Mouse (Mus musculus) lung, embryonic 16.5 days (tissue): Measurements from ENCODE around the gene Pdss1. TPM values are rescaled to one million over a fixed set of nuclear protein-coding genes. Genes with fewer than 3 reads are reported as not detected.

Experiments used
- ATAC-seq: fragments of 200-750 bp; cut with Nextera tagmentation; 2 replicates; pipeline ENCODE4 v1.8.0; 2017; ENCODE audit warnings: low read depth, mild to moderate bottlenecking, moderate library complexity
- H3K27ac ChIP-seq: fragments of 300-500 bp; sonication (generic); 2 replicates; pipeline ENCODE4 v1.5.1; 2014; ENCODE audit warnings: mild to moderate bottlenecking, control low read depth, low read length
- H3K27me3 ChIP-seq: fragments of 300-500 bp; sonication (generic); 2 replicates; pipeline ENCODE4 v1.6.1; 2014; ENCODE audit warnings: low read depth, low read length, mixed read lengths; ENCODE audit not compliant: control insufficient read depth, insufficient read depth
- H3K36me3 ChIP-seq: fragments of 300-500 bp; sonication (generic); 2 replicates; pipeline ENCODE4 v1.6.1; 2014; ENCODE audit warnings: low read length; ENCODE audit not compliant: control insufficient read depth, insufficient read depth
- H3K4me1 ChIP-seq: fragments of 300-500 bp; sonication (generic); replicated peaks from 2 replicates; pipeline ENCODE4 v1.6.1; 2014; ENCODE audit warnings: low read length, mixed read lengths; ENCODE audit not compliant: control insufficient read depth, insufficient read depth
- H3K4me2 ChIP-seq: fragments of 300-500 bp; sonication (generic); 2 replicates; pipeline ENCODE4 v1.6.1; 2014; ENCODE audit warnings: low read depth, low read length, control low read depth
- H3K4me3 ChIP-seq: fragments of 300-500 bp; sonication (generic); 2 replicates; pipeline ENCODE4 v1.5.1; 2014; ENCODE audit warnings: mild to moderate bottlenecking, low read length, control low read depth
- H3K9ac ChIP-seq: fragments of 300-500 bp; sonication (generic); 2 replicates; pipeline ENCODE4 v1.6.1; 2014; ENCODE audit warnings: low read length, control low read depth
- H3K9me3 ChIP-seq: fragments of 300-500 bp; sonication (generic); 2 replicates; pipeline ENCODE4 v1.6.1; 2016; ENCODE audit warnings: low read length; ENCODE audit not compliant: control insufficient read depth
- WGBS: fragments of 180-500 bp; shearing (Covaris S2); extraction: QIAGEN DNeasy Blood & Tissue Kit; methylation state at CpG from one replicate; pipeline ENCODE4 v1.1.7; 2014; 5-methylcytosine and 5-hydroxymethylcytosine counted together
- polyA plus RNA-seq: library from polyadenylated mRNA; unstranded; fragments of >200 nt; fragmentation: Nextera tagmentation; extraction: Ambion mirVana; gene quantifications from 2 replicates; pipeline ENCODE4 v1.2.1, GENCODE M21; 2015

Gene Pdss1
- polyA plus RNA-seq, 1 experiment from 2014 or later: 19.4 TPM

DNA sequence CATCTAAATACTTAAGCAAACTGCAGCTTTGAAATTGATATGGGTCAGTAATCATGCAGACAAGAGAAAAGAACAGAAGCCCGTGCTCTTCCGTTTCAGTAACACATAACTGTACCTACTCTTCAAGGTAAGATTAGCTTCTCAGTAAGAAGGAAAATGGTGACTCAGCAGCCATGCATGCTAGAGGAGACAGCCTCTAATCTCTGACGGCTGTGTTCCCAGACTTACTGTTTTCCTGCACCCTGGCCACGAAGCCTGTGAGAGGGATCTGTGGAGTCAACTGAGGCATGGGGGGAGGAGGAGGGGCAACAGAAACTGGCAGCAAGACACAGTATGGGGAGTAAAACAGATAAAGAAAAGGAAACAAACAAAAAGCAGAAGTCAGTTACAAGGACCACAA is 54.6 kb downstream of the Pdss1 start:
- Histone ChIP-seq H3K4me3 (no peak overlapping the region), H3K27ac (no peak overlapping the region), H3K9me3 (no peaks in the 10 kb centered on the region), H3K27me3 (no peaks in the 10 kb centered on the region), H3K9ac (no peak overlapping the region), H3K4me2 (no peak overlapping the region), H3K36me3 (no peaks in the 10 kb centered on the region), H3K4me1 (no peaks in the 10 kb centered on the region)
- 46% methylated on average over 4 of the region's 4 CpGs for WGBS
- ATAC-seq: no peak

DNA sequence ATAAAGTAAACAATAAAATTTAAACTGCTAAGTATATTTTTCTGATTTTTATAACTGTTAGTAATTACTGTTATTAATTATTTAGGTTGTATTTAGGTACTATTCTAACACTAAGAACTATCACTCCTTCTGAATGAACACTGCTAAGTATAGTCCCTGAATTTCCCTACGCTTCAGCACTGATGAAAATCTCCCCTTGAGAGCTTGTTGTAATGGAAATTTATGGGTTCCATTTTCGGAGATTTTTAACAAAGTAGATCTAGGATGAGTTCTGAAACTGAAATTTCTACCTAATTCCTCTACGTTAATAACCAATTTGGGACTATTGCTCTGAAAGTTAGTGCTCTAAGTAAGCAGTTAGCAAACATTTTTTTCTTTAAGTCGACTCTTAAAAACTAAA is 59.0 kb downstream of the Pdss1 start:
- no peak for ATAC-seq
- H3K4me3 ChIP-seq: no peak overlapping the region
- no peaks in the 10 kb centered on the region for H3K9me3 ChIP-seq
- 85% methylated on average over 4 of the region's 4 CpGs for WGBS
- H3K9ac ChIP-seq: no peak overlapping the region
- H3K27me3 ChIP-seq: no peaks in the 10 kb centered on the region
- H3K36me3 ChIP-seq: 0 out of 2 replicates have a peak, but pooled peaks cover 2% of the 10 kb centered on the region
- H3K4me2 ChIP-seq: no peak overlapping the region
- H3K27ac ChIP-seq: no peak overlapping the region
- H3K4me1 ChIP-seq: no peaks in the 10 kb centered on the region

DNA sequence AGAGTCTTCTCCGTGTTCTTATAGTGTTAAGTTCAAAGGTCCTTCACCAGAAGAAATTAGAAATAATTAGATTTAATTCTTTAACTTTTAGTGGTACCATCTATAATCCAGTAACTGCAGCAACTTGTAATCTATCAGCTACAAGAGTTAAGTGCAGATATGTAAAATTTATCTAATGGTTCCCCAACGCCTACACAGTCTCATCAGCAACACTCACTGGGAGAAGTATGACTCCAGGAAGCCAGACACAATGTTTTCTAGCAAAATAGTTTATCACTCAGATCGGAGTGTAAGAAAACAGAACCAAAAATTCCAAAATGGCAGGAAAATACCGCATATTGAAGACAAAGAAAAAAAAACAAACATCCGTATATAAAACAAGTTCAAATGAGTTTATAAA is 60.6 kb downstream of the Pdss1 start:
- 0 out of 2 replicates have a peak, but pooled peaks cover 2% of the 10 kb centered on the region for H3K36me3 ChIP-seq
- no peak overlapping the region for H3K9ac ChIP-seq
- no peak overlapping the region for H3K27ac ChIP-seq
- no peak overlapping the region for H3K4me3 ChIP-seq
- no peaks in the 10 kb centered on the region for H3K27me3 ChIP-seq
- no peaks in the 10 kb centered on the region for H3K4me1 ChIP-seq
- WGBS: 79% methylated on average over 5 of the region's 5 CpGs
- no peak overlapping the region for H3K4me2 ChIP-seq
- no peaks in the 10 kb centered on the region for H3K9me3 ChIP-seq
- no peak for ATAC-seq

DNA sequence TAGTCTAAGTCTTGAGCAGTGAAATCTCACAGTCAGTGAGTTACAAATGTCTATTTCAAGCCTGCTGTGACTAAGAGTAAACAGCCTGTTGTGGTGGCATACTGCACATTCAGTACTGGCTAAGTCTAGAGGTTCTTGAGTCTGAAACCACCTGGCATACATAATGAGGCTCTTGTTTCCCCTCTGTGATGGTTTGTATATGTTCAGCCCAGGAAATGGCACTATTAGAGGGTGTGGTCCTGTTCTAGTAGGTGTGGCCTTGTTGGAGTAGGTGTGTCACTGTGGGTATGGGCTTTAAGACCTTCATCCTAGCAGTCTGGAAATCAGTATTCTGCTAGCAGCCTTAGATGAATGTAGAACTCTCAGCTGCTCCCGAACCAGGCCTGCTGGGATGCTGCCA is 62.1 kb downstream of the Pdss1 start:
- peaks cover 4% of the 10 kb centered on the region; the same call in 1 of the 2 replicates for H3K36me3 ChIP-seq
- H3K9me3 ChIP-seq: no peaks in the 10 kb centered on the region
- H3K27ac ChIP-seq: no peak overlapping the region
- no peak overlapping the region for H3K4me2 ChIP-seq
- H3K9ac ChIP-seq: no peak overlapping the region
- H3K4me3 ChIP-seq: no peak overlapping the region
- no peaks in the 10 kb centered on the region for H3K27me3 ChIP-seq
- 79% methylated on average over 1 of the region's 1 CpGs for WGBS
- no peaks in the 10 kb centered on the region for H3K4me1 ChIP-seq
- ATAC-seq: no peak

DNA sequence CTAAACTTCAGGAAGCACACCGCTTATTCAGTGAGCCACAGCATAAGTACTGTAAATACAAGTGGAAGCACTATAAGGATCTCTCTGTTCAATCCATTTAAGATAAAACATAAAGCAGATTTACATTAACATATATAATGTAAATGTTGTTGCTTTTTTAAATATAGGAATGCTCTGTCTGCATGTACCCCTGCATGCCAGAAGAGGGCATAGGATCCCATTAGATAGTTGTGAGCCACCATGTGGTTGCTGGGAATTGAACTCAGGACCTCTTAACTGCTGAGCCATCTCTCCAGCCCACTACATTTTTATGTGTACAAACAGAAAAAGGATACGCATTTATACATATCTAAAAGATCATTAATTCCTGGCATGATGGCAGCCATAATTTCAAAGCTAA is 66.4 kb downstream of the Pdss1 start:
- no peaks in the 10 kb centered on the region for H3K27me3 ChIP-seq
- H3K4me3 ChIP-seq: no peak overlapping the region
- no peak overlapping the region for H3K9ac ChIP-seq
- no peaks in the 10 kb centered on the region for H3K9me3 ChIP-seq
- H3K4me2 ChIP-seq: no peak overlapping the region
- ATAC-seq: no peak
- H3K36me3 ChIP-seq: peaks cover 4% of the 10 kb centered on the region; the same call in 1 of the 2 replicates
- WGBS: 89% methylated on average over 2 of the region's 2 CpGs
- H3K27ac ChIP-seq: no peak overlapping the region
- H3K4me1 ChIP-seq: no peaks in the 10 kb centered on the region

DNA sequence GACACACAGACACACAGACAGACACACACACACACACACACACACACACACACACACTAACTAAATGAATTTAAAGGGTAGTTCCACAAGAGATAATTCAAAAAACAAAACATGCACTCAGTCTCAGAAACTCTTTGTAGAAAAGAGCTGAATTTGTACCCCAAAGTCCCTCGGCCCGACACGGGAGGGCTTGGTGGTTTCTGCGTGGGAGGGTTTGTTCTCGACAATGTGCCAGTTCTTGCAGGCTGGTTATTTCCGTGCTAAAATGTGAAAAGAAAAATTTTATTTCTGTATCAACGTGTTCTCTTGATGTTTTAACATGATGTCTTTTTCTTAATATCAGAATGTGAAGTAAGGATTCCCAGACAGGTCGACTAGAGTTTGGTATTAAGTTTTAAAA is 66.9 kb downstream of the Pdss1 start:
- H3K9ac ChIP-seq: no peak overlapping the region
- no peaks in the 10 kb centered on the region for H3K9me3 ChIP-seq
- H3K4me2 ChIP-seq: no peak overlapping the region
- no peaks in the 10 kb centered on the region for H3K27me3 ChIP-seq
- H3K4me3 ChIP-seq: no peak overlapping the region
- no peak for ATAC-seq
- H3K36me3 ChIP-seq: peaks cover 2% of the 10 kb centered on the region; the same call in 1 of the 2 replicates
- 92% methylated on average over 8 of the region's 8 CpGs for WGBS
- no peak overlapping the region for H3K27ac ChIP-seq
- H3K4me1 ChIP-seq: no peaks in the 10 kb centered on the region

DNA sequence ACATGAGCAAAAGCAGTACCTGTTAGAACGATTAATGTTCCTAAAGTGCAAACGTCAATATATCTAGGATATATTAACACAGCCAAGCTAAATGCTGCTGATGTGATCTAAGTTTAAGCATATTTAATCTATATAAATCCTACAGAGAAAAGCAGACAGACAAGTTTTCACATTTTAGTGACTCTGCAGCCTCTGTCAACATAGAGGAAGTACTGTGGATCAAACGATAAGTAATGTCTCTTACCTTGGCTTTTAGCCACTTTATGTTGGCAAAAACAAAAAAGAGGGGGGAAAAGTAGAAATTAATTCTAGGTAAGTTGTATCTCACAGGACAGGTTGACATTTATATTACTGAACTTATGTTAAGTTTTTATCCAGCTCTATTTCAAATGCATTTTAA is 67.6 kb downstream of the Pdss1 start:
- 75% methylated on average over 3 of the region's 3 CpGs for WGBS
- ATAC-seq: no peak
- Histone ChIP-seq H3K4me2 (no peak overlapping the region), H3K27ac (no peak overlapping the region), H3K4me3 (no peak overlapping the region), H3K9ac (no peak overlapping the region), H3K9me3 (no peaks in the 10 kb centered on the region), H3K27me3 (no peaks in the 10 kb centered on the region), H3K36me3 (peaks cover 2% of the 10 kb centered on the region; the same call in 1 of the 2 replicates), H3K4me1 (no peaks in the 10 kb centered on the region)

DNA sequence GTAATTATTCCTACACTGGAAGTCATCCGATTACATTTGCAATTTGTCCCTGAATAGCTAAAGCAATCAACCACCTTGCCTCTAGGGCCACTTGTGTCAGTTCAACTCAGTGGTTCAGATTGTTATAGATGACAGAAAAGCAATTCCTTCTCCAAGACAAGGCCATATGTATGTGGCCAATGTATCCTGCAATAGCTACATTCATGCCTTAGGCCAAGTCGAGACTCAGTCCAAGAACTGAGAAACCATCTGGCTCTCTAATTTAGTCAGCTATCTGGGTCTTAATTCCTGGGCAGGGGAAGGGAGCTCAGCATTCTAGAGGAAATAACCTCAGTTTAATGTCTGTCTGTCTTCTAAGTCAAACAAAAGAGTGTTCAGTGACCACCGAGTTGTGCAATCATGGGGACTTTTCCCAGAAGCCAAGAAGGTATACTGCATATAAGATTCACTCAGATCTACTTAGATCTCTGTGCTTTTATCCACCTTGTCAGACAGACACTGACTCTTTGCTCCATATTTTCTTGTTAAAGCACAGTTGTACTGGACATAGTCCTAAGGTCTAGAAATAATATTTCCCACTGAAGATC is 82.2 kb downstream of the Pdss1 start:
- no peak overlapping the region for H3K4me2 ChIP-seq
- H3K4me1 ChIP-seq: no peaks in the 10 kb centered on the region
- H3K27me3 ChIP-seq: no peaks in the 10 kb centered on the region
- no peak for ATAC-seq
- WGBS: 71% methylated on average over 3 of the region's 3 CpGs
- no peaks in the 10 kb centered on the region for H3K9me3 ChIP-seq
- H3K27ac ChIP-seq: no peak overlapping the region
- H3K36me3 ChIP-seq: no peaks in the 10 kb centered on the region
- H3K4me3 ChIP-seq: no peak overlapping the region
- no peak overlapping the region for H3K9ac ChIP-seq

DNA sequence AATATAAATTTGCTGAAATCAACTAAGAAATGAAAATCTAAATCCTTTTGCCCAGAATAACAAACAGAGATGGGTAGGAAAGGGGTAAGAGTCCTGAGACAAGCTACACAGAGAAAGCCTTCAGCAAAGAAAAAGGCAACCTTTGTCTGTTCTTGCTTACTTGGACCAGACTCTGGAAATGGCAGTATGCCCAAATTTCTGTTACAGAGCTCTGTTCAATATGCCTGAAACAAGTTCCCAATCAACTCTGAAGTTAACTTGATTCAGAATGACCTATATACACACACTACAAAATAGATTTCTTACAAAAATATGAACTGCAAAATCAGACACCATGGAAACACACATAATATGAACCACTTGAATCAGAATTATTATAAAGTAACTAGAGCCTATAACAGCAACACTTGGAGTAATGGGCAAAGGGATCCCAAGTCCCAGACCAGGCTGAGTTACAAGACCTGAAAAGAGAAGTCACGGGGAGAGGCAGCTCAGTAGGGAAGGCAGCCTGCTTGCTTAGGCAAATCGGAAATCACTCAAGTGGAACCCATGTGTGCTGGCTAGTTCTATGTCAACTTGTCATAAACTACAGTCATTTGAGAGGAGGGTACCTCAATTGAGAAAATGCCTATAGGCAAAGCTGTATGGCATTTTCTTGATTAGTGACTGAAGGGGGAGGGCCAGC is 90.8 kb downstream of the Pdss1 start:
- WGBS: 79% methylated on average over 2 of the region's 2 CpGs

More for the DNA sequence above, 90.8 kb downstream of the Pdss1 start:
- ATAC-seq: no peak
- no peak overlapping the region for H3K4me2 ChIP-seq
- no peaks in the 10 kb centered on the region for H3K9me3 ChIP-seq
- no peak overlapping the region for H3K4me3 ChIP-seq
- no peak overlapping the region for H3K9ac ChIP-seq
- no peaks in the 10 kb centered on the region for H3K4me1 ChIP-seq
- no peak overlapping the region for H3K27ac ChIP-seq
- H3K36me3 ChIP-seq: no peaks in the 10 kb centered on the region
- no peaks in the 10 kb centered on the region for H3K27me3 ChIP-seq
